Mouse (Mus musculus): ENCODE data around the gene Tgfb1. TPM values are rescaled to one million over a fixed set of nuclear protein-coding genes. Genes with fewer than 3 reads are reported as not detected.

Tgfb1 gene
- polyA plus RNA-seq, 1 experiment from 2014 or later, result 2.4 TPM

Other genes starting within 250 kb of the Tgfb1 start
- gene Ceacam1, start 209.4 kb upstream of the Tgfb1 start, polyA plus RNA-seq (2015; fragmentation: Nextera tagmentation; extraction: Ambion mirVana), result 0.54 and 0.74 TPM in 2 replicates
- 0.06 TPM in 1 of 2 replicates, not detected in the other for gene Ceacam2, start 147.1 kb upstream of the Tgfb1 start, polyA plus RNA-seq (2015; fragmentation: Nextera tagmentation; extraction: Ambion mirVana)
- not detected in 2 replicates for gene Erich4, start 71.1 kb upstream of the Tgfb1 start, polyA plus RNA-seq (2015; fragmentation: Nextera tagmentation; extraction: Ambion mirVana)
- gene Dmac2, start 67.6 kb upstream of the Tgfb1 start, polyA plus RNA-seq (2015; fragmentation: Nextera tagmentation; extraction: Ambion mirVana), result 37.3 and 39.6 TPM in 2 replicates
- 4.3 and 5.1 TPM in 2 replicates for gene B3gnt8, start 60.3 kb upstream of the Tgfb1 start, polyA plus RNA-seq (2015; fragmentation: Nextera tagmentation; extraction: Ambion mirVana)
- gene Bckdha, start 28.0 kb upstream of the Tgfb1 start, polyA plus RNA-seq (2015; fragmentation: Nextera tagmentation; extraction: Ambion mirVana), result 61.6 and 65.0 TPM in 2 replicates
- gene Exosc5, start 27.8 kb upstream of the Tgfb1 start, polyA plus RNA-seq (2015; fragmentation: Nextera tagmentation; extraction: Ambion mirVana), result 73.1 and 73.4 TPM in 2 replicates
- gene Tmem91, start 11.8 kb upstream of the Tgfb1 start, polyA plus RNA-seq (2015; fragmentation: Nextera tagmentation; extraction: Ambion mirVana), result 3.7 and 4.9 TPM in 2 replicates
- gene B9d2, start 6.2 kb upstream of the Tgfb1 start, polyA plus RNA-seq (2015; fragmentation: Nextera tagmentation; extraction: Ambion mirVana), result 25.8 and 29.0 TPM in 2 replicates
- 22.0 and 24.6 TPM in 2 replicates for gene Ccdc97, start 32.1 kb downstream of the Tgfb1 start, polyA plus RNA-seq (2015; fragmentation: Nextera tagmentation; extraction: Ambion mirVana)
- gene Hnrnpul1, start 67.8 kb downstream of the Tgfb1 start, polyA plus RNA-seq (2015; fragmentation: Nextera tagmentation; extraction: Ambion mirVana), result 62.6 and 63.5 TPM in 2 replicates
- 84.1 and 103 TPM in 2 replicates for gene Axl, start 101.7 kb downstream of the Tgfb1 start, polyA plus RNA-seq (2015; fragmentation: Nextera tagmentation; extraction: Ambion mirVana)
- 1.8 and 2.2 TPM in 2 replicates for gene Cyp2s1, start 129.9 kb downstream of the Tgfb1 start, polyA plus RNA-seq (2015; fragmentation: Nextera tagmentation; extraction: Ambion mirVana)
- gene Cyp2b10, start 210.6 kb downstream of the Tgfb1 start, polyA plus RNA-seq (2015; fragmentation: Nextera tagmentation; extraction: Ambion mirVana), result not detected in 2 replicates